Mouse (Mus musculus): ENCODE results near the gene Srsf9. TPM values are rescaled to one million over a fixed set of nuclear protein-coding genes. Genes with fewer than 3 reads are reported as not detected.
"Not testable (repeated sequence)": the region's sequence is repeated elsewhere in the genome, so short reads cannot be mapped to it uniquely, and the experiment has no call there.

Gene Srsf9
- total RNA-seq, 2 experiments from 2014 or later, result 18.5 to 20.6 TPM

DNA sequence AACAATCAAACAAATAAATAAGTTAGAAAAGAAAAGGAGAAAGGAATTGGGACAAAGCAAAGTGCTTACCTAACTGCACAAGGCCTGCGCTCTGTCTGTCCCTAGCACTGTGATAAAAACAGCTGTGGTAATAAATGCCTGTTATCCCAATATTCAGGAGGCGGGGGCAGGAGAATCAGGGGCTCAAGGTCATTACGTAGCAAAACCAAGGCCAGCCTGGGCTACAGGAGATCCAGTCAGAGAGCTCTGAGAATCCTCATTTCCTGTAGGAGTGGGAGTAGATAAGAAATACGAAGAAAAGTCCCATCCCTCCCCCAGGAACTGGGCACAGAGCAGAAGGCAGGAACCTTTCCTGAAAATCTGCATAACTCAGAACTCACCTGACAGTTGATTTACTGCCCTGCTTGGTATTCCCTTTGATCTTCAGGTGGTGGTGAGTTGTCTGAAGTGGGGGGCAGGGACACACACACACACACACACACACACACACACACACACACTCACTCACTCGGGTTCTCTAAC, 32.9 kb downstream of the Srsf9 start:
- no peak for DNase-seq (ENCODE audit: low spot score)
- intact Hi-C loops (cut with DNase I), result loop anchor here (1.0 kb wide), 1 partner anchor 81 kb away; no protein-coding TSS in a partner anchor

DNA sequence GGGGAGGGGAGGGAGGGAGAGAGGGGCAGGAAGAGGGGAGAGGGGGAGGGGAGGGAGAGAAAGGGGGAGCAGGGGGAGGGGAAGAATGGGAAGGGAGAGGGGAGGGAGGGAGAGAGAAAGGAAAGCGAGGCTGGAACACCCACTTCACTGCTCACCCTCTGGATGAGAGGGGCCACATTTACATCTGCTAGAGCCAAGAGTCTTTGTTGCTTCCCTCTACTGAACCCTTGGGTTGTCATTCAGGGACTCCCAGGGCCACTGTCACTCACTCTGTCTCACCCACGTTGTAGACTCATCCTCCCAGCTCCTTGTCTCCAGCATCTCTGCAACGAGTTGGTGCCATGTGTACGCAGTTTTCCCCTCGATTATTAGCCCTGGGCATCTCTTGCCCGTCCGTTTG, 35.2 kb downstream of the Srsf9 start:
- DNase-seq (ENCODE audit: low spot score), result no peak
- intact Hi-C loops (cut with DNase I), result no loop called here

GRCm38 (mm10) chr5:115362819-115363714, 36.1 kb downstream of the Srsf9 start:
- no peak for DNase-seq (ENCODE audit: low spot score)
- intact Hi-C loops (cut with DNase I), result no loop called here

DNA sequence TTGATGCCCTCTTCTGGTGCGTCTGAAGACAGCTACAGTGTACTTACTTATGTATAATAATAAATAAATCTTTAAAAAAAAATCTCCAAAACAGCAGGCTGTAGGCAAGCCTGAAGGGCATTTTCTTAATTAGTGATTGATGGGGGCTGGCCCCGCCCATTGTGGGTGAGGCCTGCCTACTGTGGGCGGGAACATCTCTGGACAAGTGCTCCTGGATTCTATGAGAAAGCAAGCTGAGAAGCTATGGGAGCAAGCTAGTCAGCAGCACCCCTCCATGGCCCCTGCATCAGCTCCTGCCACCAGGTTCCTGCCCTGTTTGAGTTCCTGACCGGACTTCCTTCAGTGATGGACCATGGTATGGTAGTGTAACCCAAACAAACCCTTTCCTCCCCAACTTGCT, 37.8 kb downstream of the Srsf9 start:
- intact Hi-C loops (cut with DNase I), result no loop called here
- DNase-seq (ENCODE audit: low spot score), result no peak

DNA sequence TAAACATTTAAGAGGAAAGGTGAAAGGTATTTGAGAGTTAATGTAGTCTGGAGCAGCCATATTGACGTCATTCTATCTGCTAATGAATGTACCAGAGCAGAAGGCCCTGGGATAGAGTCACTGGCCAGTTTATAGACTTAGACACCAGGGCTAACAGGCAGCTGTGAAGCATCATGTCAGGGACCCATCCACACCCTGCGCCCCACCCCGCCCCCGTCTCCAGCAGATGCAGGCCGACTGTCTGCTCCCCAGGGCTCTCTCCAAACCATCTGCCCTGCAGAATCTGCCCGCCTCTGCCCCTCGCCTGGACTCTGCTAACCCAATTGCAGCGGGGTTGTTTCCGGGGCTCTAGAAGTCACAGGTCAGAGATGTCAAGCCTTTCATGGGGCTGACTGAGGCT, 44.8 kb downstream of the Srsf9 start:
- intact Hi-C loops (cut with DNase I), result no loop called here
- no peak for DNase-seq (ENCODE audit: low spot score)

- intact Hi-C loops (cut with DNase I), result no loop called here
- no peak for DNase-seq (ENCODE audit: low spot score)
These were observed 46.6 kb downstream of the Srsf9 start for GRCm38 (mm10) chr5:115373441-115374203.

DNA sequence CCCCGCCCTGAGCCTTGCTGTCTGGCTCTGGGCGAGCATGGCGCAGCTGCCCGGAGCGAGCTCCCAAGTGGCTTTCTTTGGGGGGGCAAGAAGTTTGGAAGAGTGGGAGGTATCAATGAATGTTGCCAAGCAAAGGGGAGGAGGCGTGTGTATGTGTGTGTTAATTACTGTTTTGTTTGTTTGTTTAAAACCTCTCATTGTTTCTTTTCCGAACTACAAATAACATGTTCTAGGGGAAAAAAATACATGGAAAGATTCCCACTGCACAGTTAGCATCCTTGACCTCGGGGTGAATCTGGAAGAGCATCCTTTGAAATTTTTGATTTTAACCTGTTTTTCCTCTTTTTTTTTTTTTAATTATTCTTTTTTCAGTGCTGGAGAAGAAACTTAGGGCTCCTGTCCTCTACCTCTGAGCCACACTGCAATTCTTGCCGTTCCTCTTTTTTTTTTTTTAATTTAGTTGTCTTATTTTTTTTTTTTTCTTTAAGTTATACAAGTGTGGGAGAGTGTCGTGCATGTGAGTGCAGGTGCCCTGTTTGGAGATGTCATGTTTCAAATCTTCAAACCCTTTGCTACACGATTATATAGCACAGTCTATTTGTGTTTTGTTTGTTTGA, 47.3 kb downstream of the Srsf9 start:
- DNase-seq (ENCODE audit: low spot score), result no peak
- intact Hi-C loops (cut with DNase I), result no loop called here

DNA sequence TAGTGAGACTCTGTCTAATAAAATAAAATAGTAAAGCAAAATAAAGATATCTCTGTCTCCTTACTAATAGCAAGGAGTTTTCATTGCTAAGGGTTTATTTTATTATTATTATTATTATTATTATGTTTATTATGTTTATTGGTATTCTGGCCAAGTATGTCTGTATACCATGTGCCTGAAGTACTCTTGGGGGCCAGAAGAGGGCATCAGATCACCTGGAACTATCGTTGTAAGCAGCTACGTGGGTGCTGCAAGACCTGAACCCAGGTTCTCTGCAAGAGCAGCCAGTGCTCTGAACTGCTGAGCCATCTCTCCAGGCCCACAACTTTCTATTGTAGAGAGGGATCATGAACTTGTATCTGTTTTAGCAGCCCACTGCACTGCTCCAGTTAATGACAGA, 48.5 kb downstream of the Srsf9 start:
- DNase-seq (ENCODE audit: low spot score), result no peak
- intact Hi-C loops (cut with DNase I), result no loop called here

DNA sequence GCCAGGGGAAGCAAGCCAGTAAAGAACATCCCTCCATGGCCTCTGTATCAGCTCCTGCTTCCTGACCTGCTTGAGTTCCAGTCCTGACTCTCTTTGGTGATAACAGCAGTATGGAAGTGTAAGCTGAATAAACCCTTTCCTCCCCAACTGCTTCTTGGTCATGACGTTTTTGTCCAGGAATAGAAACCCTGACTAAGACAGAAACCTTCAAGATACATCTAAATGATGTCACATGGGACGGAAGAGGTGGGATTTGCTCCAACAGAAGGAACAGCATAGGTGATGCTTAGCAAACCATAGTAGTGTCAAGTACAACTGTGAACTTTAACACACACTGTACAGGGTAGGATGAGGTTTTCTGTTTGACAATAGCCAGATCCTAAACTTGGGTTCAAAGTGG, 51.9 kb downstream of the Srsf9 start:
- intact Hi-C loops (cut with DNase I); DNase-seq (ENCODE audit: low spot score): not testable (repeated sequence)

Other genes with a start within 250 kb of the Srsf9 start
- not detected for gene Gm10401, start 228.9 kb upstream of the Srsf9 start, total RNA-seq (2021)
- gene Acads, start 207.8 kb upstream of the Srsf9 start, total RNA-seq (2021), result 100 to 1,000 TPM; 189 to 199 TPM
- 10 to 100 TPM; 18.9 to 21.9 TPM for gene Unc119b, start 192.2 kb upstream of the Srsf9 start, total RNA-seq (2021)
- 10 to 100 TPM; 74.6 to 75.8 TPM for gene Mlec, start 169.0 kb upstream of the Srsf9 start, total RNA-seq (2021)
- gene Cabp1, start 132.8 kb upstream of the Srsf9 start, total RNA-seq (2021), result 1 to 10 TPM; 2.7 to 3.0 TPM
- gene Pop5, start 91.3 kb upstream of the Srsf9 start, total RNA-seq (2021), result 10 to 100 TPM; 31.6 to 37.8 TPM
- gene Rnf10, start 54.3 kb upstream of the Srsf9 start, total RNA-seq (2021), result 100 to 1,000 TPM; 389 to 406 TPM
- 100 to 1,000 TPM; 159 to 164 TPM for gene Coq5, start 47.5 kb upstream of the Srsf9 start, total RNA-seq (2021)
- 100 to 1,000 TPM in 1 of 2 experiments, 10 to 100 TPM in 1; 90.1 to 120 TPM for gene Dynll1, start 26.2 kb upstream of the Srsf9 start, total RNA-seq (2021)
- gene Gatc, start 14.0 kb downstream of the Srsf9 start, total RNA-seq (2021), result 10 to 100 TPM; 16.9 to 17.6 TPM
- 10 to 100 TPM; 23.8 to 26.2 TPM for gene Triap1, start 14.0 kb downstream of the Srsf9 start, total RNA-seq (2021)
- 100 to 1,000 TPM; 282 to 287 TPM for gene Cox6a1, start 21.8 kb downstream of the Srsf9 start, total RNA-seq (2021)
- 1 to 10 TPM in 1 of 2 experiments, under 1 TPM in 1; 0.98 to 1.3 TPM for gene Msi1, start 102.4 kb downstream of the Srsf9 start, total RNA-seq (2021)
- not detected for gene Pla2g1b, start 139.1 kb downstream of the Srsf9 start, total RNA-seq (2021)
- 10 to 100 TPM; 16.8 to 18.5 TPM for gene Sirt4, start 157.5 kb downstream of the Srsf9 start, total RNA-seq (2021)
- gene Pxn, start 179.5 kb downstream of the Srsf9 start, total RNA-seq (2021), result 10 to 100 TPM; 34.4 to 39.5 TPM
- 100 to 1,000 TPM; 651 to 667 TPM for gene Rplp0, start 232.3 kb downstream of the Srsf9 start, total RNA-seq (2021)
- gene Gcn1l1, start 238.1 kb downstream of the Srsf9 start, total RNA-seq (2021), result 10 to 100 TPM; 38.4 to 42.8 TPM